Mouse (Mus musculus) stomach, postnatal 0 days (tissue): ENCODE measurements around the gene Depdc5.

Experiments used
- CTCF ChIP-seq: IDR thresholded peaks from 2 replicates; pipeline ENCODE4 v1.5.1; 2016; ENCODE audit warnings: antibody characterized with exemption, low read depth, mild to moderate bottlenecking, moderate library complexity
- EP300 ChIP-seq: optimal IDR thresholded peaks from 2 replicates; pipeline ENCODE3; 2016; ENCODE audit warnings: antibody characterized with exemption

DNA sequence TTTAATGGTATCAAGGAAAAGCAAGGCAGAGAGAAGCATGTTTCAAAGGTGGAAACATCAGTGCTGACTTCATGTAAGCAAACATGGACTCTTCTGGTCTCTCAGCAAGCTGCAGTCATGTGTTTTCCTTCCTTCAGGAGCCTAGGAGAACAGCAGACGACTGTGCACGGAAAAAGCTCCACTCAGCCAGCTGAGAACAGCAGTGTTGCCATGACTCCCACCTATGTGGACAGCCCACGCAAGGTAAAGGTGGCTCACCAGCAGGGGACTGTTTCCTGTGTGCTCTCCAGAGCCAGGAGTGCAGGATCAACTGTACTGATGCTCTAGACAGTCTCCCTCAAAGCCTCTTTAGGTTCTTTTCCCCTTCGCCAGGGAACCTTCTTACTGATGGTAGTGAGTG is 92.2 kb downstream of the Depdc5 start:
- TF ChIP-seq CTCF: no peak
- no peak for TF ChIP-seq EP300
